Mouse (Mus musculus): ENCODE results near the gene Gm4513. TPM values are rescaled to one million over a fixed set of nuclear protein-coding genes. Genes with fewer than 3 reads are reported as not detected.
"Not testable (repeated sequence)": the region's sequence is repeated elsewhere in the genome, so short reads cannot be mapped to it uniquely, and the experiment has no call there.

Gm4513 gene
- polyA plus RNA-seq (2015; fragmentation: Nextera tagmentation; extraction: Ambion mirVana) = not detected in 2 replicates

- H3K27ac ChIP-seq; H3K9ac ChIP-seq; H3K9me3 ChIP-seq (replicated peaks); H3K4me3 ChIP-seq (replicated peaks); DNase-seq; H3K4me2 ChIP-seq; H3K4me1 ChIP-seq (replicated peaks); ATAC-seq (ENCODE audit: low read depth); H3K27me3 ChIP-seq; H3K36me3 ChIP-seq: not testable (repeated sequence)
- 63% methylated on average over 3 of the region's 5 CpGs for WGBS (ENCODE audit: insufficient replicate concordance)
Measured at GRCm38 (mm10) chr7:20598921-20599320, at the start of gene Gm4513. Gene Gm4513 (minus strand): TSS chr7:20599021.

- no CpG with 5 or more reads among the region's 3 CpGs for WGBS (ENCODE audit: insufficient replicate concordance)
- H3K4me2 ChIP-seq; H3K9ac ChIP-seq; H3K9me3 ChIP-seq (replicated peaks); H3K36me3 ChIP-seq; H3K4me3 ChIP-seq (replicated peaks); H3K27ac ChIP-seq; H3K27me3 ChIP-seq; H3K4me1 ChIP-seq (replicated peaks); ATAC-seq (ENCODE audit: low read depth); DNase-seq: not testable (repeated sequence)
Measured at GRCm38 (mm10) chr7:20576141-20576540, 22.7 kb downstream of the Gm4513 start, which contains the start of gene Gm4141. Gene Gm4141 (minus strand): TSS chr7:20576241.

- not testable (repeated sequence) for H3K36me3 ChIP-seq; H3K4me1 ChIP-seq (replicated peaks); H3K27me3 ChIP-seq; H3K9ac ChIP-seq; H3K9me3 ChIP-seq (replicated peaks); H3K27ac ChIP-seq; ATAC-seq (ENCODE audit: low read depth); DNase-seq; H3K4me2 ChIP-seq; H3K4me3 ChIP-seq (replicated peaks)
- WGBS (ENCODE audit: insufficient replicate concordance) = no CpG with 5 or more reads among the region's 1 CpGs
Measured at GRCm38 (mm10) chr7:20545657-20546056, 53.2 kb downstream of the Gm4513 start, which contains the start of gene Gm5726. Gene Gm5726 (minus strand): TSS chr7:20545757.

Other genes with a start within 250 kb of the Gm4513 start
- gene Gm5728, start 223.6 kb downstream of the Gm4513 start, polyA plus RNA-seq (2015; fragmentation: Nextera tagmentation; extraction: Ambion mirVana) = not detected in 2 replicates
- not detected in 2 replicates for gene Vmn1r100, start 181.1 kb downstream of the Gm4513 start, polyA plus RNA-seq (2015; fragmentation: Nextera tagmentation; extraction: Ambion mirVana)
- gene Vmn1r101, start 156.4 kb downstream of the Gm4513 start, polyA plus RNA-seq (2015; fragmentation: Nextera tagmentation; extraction: Ambion mirVana) = not detected in 2 replicates
- gene Gm10670, start 124.1 kb downstream of the Gm4513 start, polyA plus RNA-seq (2015; fragmentation: Nextera tagmentation; extraction: Ambion mirVana) = not detected in 2 replicates
- gene Vmn1r103, start 88.5 kb downstream of the Gm4513 start, polyA plus RNA-seq (2015; fragmentation: Nextera tagmentation; extraction: Ambion mirVana) = not detected in 2 replicates
- gene Vmn1r104, start 65.2 kb downstream of the Gm4513 start, polyA plus RNA-seq (2015; fragmentation: Nextera tagmentation; extraction: Ambion mirVana) = not detected in 2 replicates
- not detected in 2 replicates for gene Gm5726, start 53.3 kb downstream of the Gm4513 start, polyA plus RNA-seq (2015; fragmentation: Nextera tagmentation; extraction: Ambion mirVana)
- gene Gm4141, start 22.8 kb downstream of the Gm4513 start, polyA plus RNA-seq (2015; fragmentation: Nextera tagmentation; extraction: Ambion mirVana) = not detected in 2 replicates
- not detected in 2 replicates for gene Vmn1r107, start 69.9 kb upstream of the Gm4513 start, polyA plus RNA-seq (2015; fragmentation: Nextera tagmentation; extraction: Ambion mirVana)
- gene Vmn1r111, start 104.2 kb upstream of the Gm4513 start, polyA plus RNA-seq (2015; fragmentation: Nextera tagmentation; extraction: Ambion mirVana) = not detected in 2 replicates
- gene Gm10668, start 131.6 kb upstream of the Gm4513 start, polyA plus RNA-seq (2015; fragmentation: Nextera tagmentation; extraction: Ambion mirVana) = not detected in 2 replicates
- not detected in 2 replicates for gene Vmn1r112, start 172.2 kb upstream of the Gm4513 start, polyA plus RNA-seq (2015; fragmentation: Nextera tagmentation; extraction: Ambion mirVana)
- gene Vmn1r113, start 188.3 kb upstream of the Gm4513 start, polyA plus RNA-seq (2015; fragmentation: Nextera tagmentation; extraction: Ambion mirVana) = not detected in 2 replicates
- gene Vmn1r114, start 213.2 kb upstream of the Gm4513 start, polyA plus RNA-seq (2015; fragmentation: Nextera tagmentation; extraction: Ambion mirVana) = not detected in 2 replicates
- gene Vmn1r115, start 246.0 kb upstream of the Gm4513 start, polyA plus RNA-seq (2015; fragmentation: Nextera tagmentation; extraction: Ambion mirVana) = not detected in 2 replicates

Data from liver, embryonic 13.5 days (tissue).